Mouse (Mus musculus): ENCODE measurements around the gene Hmgcr.
"Not testable (repeated sequence)": the region's sequence is repeated elsewhere in the genome, so short reads cannot be mapped to it uniquely, and the experiment has no call there.

Hmgcr gene

GRCm38 (mm10) chr13:96670019-96670405 is 724 bp downstream of the Hmgcr start:
- DNase-seq (ENCODE audit: low spot score): no peak

GRCm38 (mm10) chr13:96664419-96664974 is 6.2 kb downstream of the Hmgcr start:
- no peak for DNase-seq (ENCODE audit: low spot score)

- not testable (repeated sequence) for DNase-seq (ENCODE audit: low spot score)
These were observed 7.6 kb downstream of the Hmgcr start for GRCm38 (mm10) chr13:96663120-96663519.

- DNase-seq (ENCODE audit: low spot score): no peak
These were observed 10.5 kb downstream of the Hmgcr start for GRCm38 (mm10) chr13:96660095-96660860.

GRCm38 (mm10) chr13:96658936-96659335 is 11.8 kb downstream of the Hmgcr start:
- no peak for DNase-seq (ENCODE audit: low spot score)

GRCm38 (mm10) chr13:96656673-96657072 is 14.1 kb downstream of the Hmgcr start:
- DNase-seq (ENCODE audit: low spot score): no peak

GRCm38 (mm10) chr13:96653041-96653440 is 17.7 kb downstream of the Hmgcr start:
- DNase-seq (ENCODE audit: low spot score): no peak

- DNase-seq (ENCODE audit: low spot score): no peak
These were observed 24.9 kb downstream of the Hmgcr start for GRCm38 (mm10) chr13:96645822-96646221.

GRCm38 (mm10) chr13:96644168-96644567 is 26.6 kb downstream of the Hmgcr start:
- DNase-seq (ENCODE audit: low spot score): no peak

- DNase-seq (ENCODE audit: low spot score): no peak
These were observed 40.3 kb downstream of the Hmgcr start for GRCm38 (mm10) chr13:96630396-96630795.

GRCm38 (mm10) chr13:96620891-96621290 is 49.8 kb downstream of the Hmgcr start:
- DNase-seq (ENCODE audit: low spot score): no peak

GRCm38 (mm10) chr13:96614615-96615014 is 56.1 kb downstream of the Hmgcr start:
- DNase-seq (ENCODE audit: low spot score): no peak

- DNase-seq (ENCODE audit: low spot score): no peak
These were observed 66.5 kb downstream of the Hmgcr start for GRCm38 (mm10) chr13:96604242-96604641.

- DNase-seq (ENCODE audit: low spot score): no peak
These were observed 71.6 kb downstream of the Hmgcr start for GRCm38 (mm10) chr13:96599182-96599581.

Measured in ovary, adult 18-20 months (tissue).